Mouse (Mus musculus): ENCODE measurements around the gene Tdrd6. TPM values are rescaled to one million over a fixed set of nuclear protein-coding genes. Genes with fewer than 3 reads are reported as not detected.
A peak's percentile ranks its signal among the peaks of the same experiment; 100 is the strongest.

Tdrd6 gene
- polyA plus RNA-seq, 1 experiment from 2014 or later, result 0.21 TPM

DNA sequence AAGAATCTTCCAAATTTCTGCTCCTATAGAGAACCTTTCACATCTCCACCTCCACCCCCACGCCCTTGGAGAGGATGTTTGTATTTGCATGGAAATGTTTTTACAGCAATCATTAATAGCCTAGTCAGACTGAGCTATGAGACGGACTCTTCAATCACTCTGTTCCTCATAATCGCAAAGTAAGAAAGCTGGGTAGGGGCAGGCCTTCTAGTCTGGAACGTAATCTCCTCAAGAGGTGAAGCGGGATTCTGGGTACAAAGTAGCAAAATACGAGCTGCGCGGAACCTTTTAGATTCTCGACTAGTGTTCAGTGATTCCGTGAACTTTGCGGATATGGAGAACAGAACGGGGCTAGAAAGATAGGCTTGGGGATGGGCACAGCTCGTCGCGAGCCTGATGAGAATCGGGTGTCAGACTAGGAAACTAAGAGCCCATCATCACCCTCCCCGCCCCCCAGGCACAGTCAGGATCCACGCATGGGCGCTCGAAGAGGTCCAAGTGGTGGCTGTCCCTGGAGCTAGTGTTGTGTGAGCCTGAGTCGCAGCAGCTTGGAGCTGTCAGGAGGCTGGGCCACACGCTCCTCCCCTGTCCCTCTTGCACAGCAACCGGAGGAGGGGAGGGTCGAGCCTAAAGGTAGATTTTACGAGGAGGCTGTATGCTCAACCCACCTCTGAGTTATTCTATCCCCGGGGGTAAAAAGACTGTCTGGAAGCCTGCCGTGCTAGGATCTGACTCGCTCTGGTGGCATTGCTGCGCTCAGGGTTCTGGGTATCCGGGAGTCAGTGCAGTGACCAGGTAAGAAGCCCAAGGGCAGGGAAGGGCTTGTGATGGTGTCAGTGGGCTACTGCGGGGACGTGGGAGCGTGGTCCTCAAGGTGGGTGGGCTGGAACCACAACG lies 61.9 kb downstream of the Tdrd6 start, which contains the start of gene Pla2g7:
Gene Pla2g7 (plus strand): TSS at position 107 of the 897 bp plus-strand sequence.
- no peak within 1 kb of the TSS for H3K27ac ChIP-seq (ENCODE audit: low read depth, low read length)
- H3K9ac ChIP-seq (ENCODE audit: low read length), result peak within 1 kb of the TSS; percentile 62
- under 1% methylated on average over 34 of the region's 34 CpGs for WGBS
- no peaks in the 10 kb centered on the region for H3K9me3 ChIP-seq (ENCODE audit: control insufficient read depth, low read length)
- no peaks in the 10 kb centered on the region for H3K36me3 ChIP-seq (ENCODE audit: control insufficient read depth, insufficient read depth, low read length)
- peak; percentile 82 for ATAC-seq (ENCODE audit: insufficient read depth, low FRiP score, low TSS enrichment)
- peak within 1 kb of the TSS; percentile 78 for H3K4me2 ChIP-seq (ENCODE audit: low read depth)
- no peaks in the 10 kb centered on the region for H3K27me3 ChIP-seq (ENCODE audit: control insufficient read depth, insufficient read depth, low read length)
- DNase-seq (ENCODE audit: low spot score), result peak; percentile 65
- peak within 1 kb of the TSS; percentile 40 for H3K4me3 ChIP-seq (ENCODE audit: low read depth, low read length)
- no peaks in the 10 kb centered on the region for H3K4me1 ChIP-seq (ENCODE audit: control insufficient read depth, insufficient read depth, low read length)

DNA sequence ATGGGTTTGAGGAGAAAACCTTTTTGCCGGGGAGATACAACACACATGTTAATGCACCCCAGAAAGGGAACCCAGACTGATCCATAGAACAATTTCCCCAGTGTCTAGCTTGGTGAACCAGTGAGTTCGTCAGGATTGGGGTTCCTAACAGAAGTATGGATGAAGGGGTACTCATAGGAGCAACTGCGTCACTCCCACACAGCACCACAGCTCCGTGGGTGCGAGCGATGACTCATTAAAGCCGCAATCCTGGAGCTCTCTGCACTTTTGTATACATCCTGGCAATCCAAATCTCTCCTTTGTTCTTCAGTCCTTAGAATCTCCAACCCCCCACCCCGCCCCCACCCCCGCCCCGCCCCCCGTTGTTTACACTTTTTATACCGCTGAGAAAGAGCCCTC lies 62.5 kb downstream of the Tdrd6 start:
- H3K27me3 ChIP-seq (ENCODE audit: control insufficient read depth, insufficient read depth, low read length), result no peaks in the 10 kb centered on the region
- ATAC-seq (ENCODE audit: insufficient read depth, low FRiP score, low TSS enrichment), result peak; percentile 67
- peak overlapping the region; percentile 78 for H3K4me2 ChIP-seq (ENCODE audit: low read depth)
- no peaks in the 10 kb centered on the region for H3K9me3 ChIP-seq (ENCODE audit: control insufficient read depth, low read length)
- H3K4me1 ChIP-seq (ENCODE audit: control insufficient read depth, insufficient read depth, low read length), result no peaks in the 10 kb centered on the region
- peak overlapping the region; percentile 16; the same call in 1 of the 2 replicates for H3K9ac ChIP-seq (ENCODE audit: low read length)
- peak overlapping the region; percentile 40 for H3K4me3 ChIP-seq (ENCODE audit: low read depth, low read length)
- no peak overlapping the region for H3K27ac ChIP-seq (ENCODE audit: low read depth, low read length)
- WGBS, result 8% methylated on average over 12 of the region's 12 CpGs
- no peaks in the 10 kb centered on the region for H3K36me3 ChIP-seq (ENCODE audit: control insufficient read depth, insufficient read depth, low read length)
- no peak for DNase-seq (ENCODE audit: low spot score)

Other genes with a start within 250 kb of the Tdrd6 start
- not detected in 2 replicates for gene Mep1a, start 127.5 kb downstream of the Tdrd6 start, polyA plus RNA-seq (2014; fragmentation: Nextera tagmentation; extraction: Ambion mirVana)
- gene Ankrd66, start 86.7 kb downstream of the Tdrd6 start, polyA plus RNA-seq (2014; fragmentation: Nextera tagmentation; extraction: Ambion mirVana), result 0.19 and 0.24 TPM in 2 replicates
- 6.6 and 7.9 TPM in 2 replicates for gene Pla2g7, start 62.2 kb downstream of the Tdrd6 start, polyA plus RNA-seq (2014; fragmentation: Nextera tagmentation; extraction: Ambion mirVana)
- gene Slc25a27, start 36.9 kb upstream of the Tdrd6 start, polyA plus RNA-seq (2014; fragmentation: Nextera tagmentation; extraction: Ambion mirVana), result 29.5 and 31.0 TPM in 2 replicates
- gene Cyp39a1, start 37.1 kb upstream of the Tdrd6 start, polyA plus RNA-seq (2014; fragmentation: Nextera tagmentation; extraction: Ambion mirVana), result 24.8 and 25.2 TPM in 2 replicates
- 19.7 TPM in 2 replicates for gene Rcan2, start 171.1 kb upstream of the Tdrd6 start, polyA plus RNA-seq (2014; fragmentation: Nextera tagmentation; extraction: Ambion mirVana)

Measured in neural tube, embryonic 11.5 days (tissue).